Mouse (Mus musculus) liver, adult 2 months (tissue): ENCODE results near the gene Jakmip3. TPM values are rescaled to one million over a fixed set of nuclear protein-coding genes. Genes with fewer than 3 reads are reported as not detected.

ENCODE experiments used
- DNase-seq: peaks from one replicate; pipeline ENCODE4 v3.0.0-alpha.2; 2011; ENCODE audit warnings: low read depth, low spot score; ENCODE audit errors: extremely low read depth
- H3K27ac ChIP-seq: fragments of 200-500 bp; replicated peaks from 2 replicates; pipeline ENCODE4 v1.5.1; 2012; ENCODE audit warnings: low read depth, mild to moderate bottlenecking, control low read depth, inconsistent platforms, low read length; ENCODE audit not compliant: insufficient read depth
- H3K27me3 ChIP-seq: fragments of 200-500 bp; 2 replicates; pipeline ENCODE4 v1.6.1; 2012; ENCODE audit warnings: mild to moderate bottlenecking, moderate library complexity, low read length, inconsistent platforms; ENCODE audit not compliant: control insufficient read depth, insufficient read depth
- H3K36me3 ChIP-seq: fragments of 200-500 bp; 2 replicates; pipeline ENCODE4 v1.6.1; 2012; ENCODE audit warnings: low read length, inconsistent platforms; ENCODE audit not compliant: control insufficient read depth, insufficient read depth
- H3K4me1 ChIP-seq: fragments of 200-500 bp; 2 replicates; pipeline ENCODE4 v1.6.1; 2011; ENCODE audit warnings: low read length; ENCODE audit not compliant: control insufficient read depth, insufficient read depth
- H3K4me3 ChIP-seq: fragments of 200-500 bp; 2 replicates; pipeline ENCODE4 v1.5.1; 2011; ENCODE audit warnings: low read depth, mild to moderate bottlenecking, control low read depth, low read length, moderate library complexity; ENCODE audit not compliant: insufficient read depth
- H3K79me2 ChIP-seq: fragments of 200-500 bp; 2 replicates; pipeline ENCODE4 v1.6.1; 2012; ENCODE audit warnings: inconsistent platforms, mild to moderate bottlenecking, low read length, moderate library complexity; ENCODE audit not compliant: control insufficient read depth, insufficient read depth
- H3K9ac ChIP-seq: fragments of 200-500 bp; 2 replicates; pipeline ENCODE4 v1.6.1; 2012; ENCODE audit warnings: low read depth, mild to moderate bottlenecking, control low read depth, inconsistent platforms, low read length
- CTCF ChIP-seq: fragments of 200-500 bp; IDR thresholded peaks from 2 replicates; pipeline ENCODE4 v1.5.1; 2011; ENCODE audit warnings: low read depth, low read length, control low read depth
- POLR2A ChIP-seq: fragments of 200-500 bp; IDR thresholded peaks from 2 replicates; pipeline ENCODE4 v1.6.1; 2011; ENCODE audit warnings: low read length, control low read depth; ENCODE audit not compliant: insufficient read depth; ENCODE audit errors: extremely low read depth
- WGBS: fragments of 180-500 bp; shearing (Covaris S2); methylation state at CpG from one replicate; pipeline ENCODE4 v1.1.7; 2018; 5-methylcytosine and 5-hydroxymethylcytosine counted together
- polyA plus RNA-seq: library from polyadenylated mRNA; depleted of rRNA; stranded (reverse); fragments of >200 nt; gene quantifications from 2 replicates; pipeline ENCODE4 v1.2.3, GENCODE M21; 2012
- total RNA-seq: library from RNA; depleted of rRNA; stranded (reverse); fragments of >200 nt; gene quantifications from 2 replicates; pipeline ENCODE4 v1.2.3, GENCODE M21; 2014

Jakmip3 gene
- total and polyA plus RNA-seq, 2 experiments: 0.02 TPM; not detected in 1

DNA sequence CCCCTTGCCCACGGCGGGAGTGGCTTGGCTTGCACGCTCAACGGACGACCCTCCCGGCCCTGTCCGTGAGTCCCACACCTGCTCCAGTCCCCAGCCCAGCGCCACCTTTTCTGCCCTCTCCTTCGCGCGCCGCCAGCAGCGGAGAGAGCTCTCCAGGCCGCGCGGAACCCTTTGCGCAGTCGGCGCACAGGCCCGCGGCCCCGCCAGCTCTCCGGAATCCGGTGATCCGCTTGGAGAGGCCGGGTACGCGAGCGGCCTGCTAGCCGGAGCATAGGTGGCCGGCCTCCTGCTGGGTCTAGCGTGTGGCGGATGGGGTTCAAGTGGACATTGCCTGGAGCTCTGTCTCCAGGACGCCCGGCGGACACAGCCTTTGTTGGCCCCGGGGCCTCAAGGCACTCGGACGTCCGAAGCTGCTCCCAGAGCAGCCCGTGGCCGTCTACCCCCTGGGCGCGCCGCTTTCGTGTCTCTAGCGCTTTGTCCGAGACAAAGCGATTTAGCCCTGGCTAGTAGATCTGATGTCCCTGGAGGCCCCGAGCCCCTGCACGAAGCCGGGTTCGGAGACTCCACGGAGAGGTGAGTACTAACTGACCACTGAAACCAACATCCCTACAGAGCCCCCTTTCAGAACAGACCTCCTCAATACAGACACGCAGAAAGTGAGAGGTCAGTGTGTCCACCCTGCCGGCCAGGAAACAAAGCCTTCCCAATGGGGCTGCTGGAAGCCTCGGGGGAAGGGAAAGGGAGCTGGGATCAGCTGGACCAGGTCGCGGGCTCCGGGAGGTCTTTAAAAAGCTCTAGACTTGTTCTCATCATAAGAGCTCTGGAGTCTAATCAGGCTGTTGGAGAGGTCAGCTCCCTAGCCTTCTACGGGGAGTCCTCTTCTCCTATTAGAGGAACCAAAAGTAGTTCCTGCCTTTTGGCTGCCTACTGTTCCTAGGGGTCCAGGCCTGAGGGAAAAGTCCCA lies 145.9 kb downstream of the Jakmip3 start:
- H3K36me3 ChIP-seq: no peaks in the 10 kb centered on the region
- H3K27ac ChIP-seq: no peak overlapping the region
- H3K79me2 ChIP-seq: no peaks in the 10 kb centered on the region
- H3K4me3 ChIP-seq: peak overlapping the region; percentile 51; the same call in 1 of the 2 replicates
- H3K4me1 ChIP-seq: no peaks in the 10 kb centered on the region
- TF ChIP-seq CTCF (no peak), POLR2A (no peak)
- no peak for DNase-seq
- no peak overlapping the region for H3K9ac ChIP-seq
- WGBS: 7% methylated on average over 61 of the region's 61 CpGs
- peaks cover 10% of the 10 kb centered on the region; the same call in 1 of the 2 replicates for H3K27me3 ChIP-seq

DNA sequence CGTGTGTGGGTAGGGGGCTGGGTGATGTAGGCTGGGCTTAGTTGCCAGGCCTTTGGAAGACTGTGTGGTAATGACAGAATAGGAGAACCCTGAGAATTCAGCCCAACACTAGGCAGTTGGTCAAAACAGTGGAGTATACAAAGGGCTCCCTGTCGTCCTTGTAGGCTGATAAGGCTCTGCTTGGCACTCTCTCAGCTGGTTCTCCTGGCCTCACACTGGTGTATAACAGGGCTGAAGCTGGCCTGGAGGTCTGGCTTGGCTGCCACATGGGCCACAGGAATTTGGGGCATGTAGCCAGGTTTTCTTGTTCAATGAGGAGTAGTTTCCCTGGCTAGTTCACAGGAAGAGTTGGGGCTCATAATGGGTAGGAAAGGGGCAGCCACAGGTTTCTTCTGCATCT lies 147.3 kb downstream of the Jakmip3 start:
- DNase-seq: no peak
- TF ChIP-seq POLR2A (no peak), CTCF (no peak)
- no peak overlapping the region for H3K4me3 ChIP-seq
- WGBS: 53% methylated on average over 2 of the region's 2 CpGs
- no peaks in the 10 kb centered on the region for H3K36me3 ChIP-seq
- no peaks in the 10 kb centered on the region for H3K4me1 ChIP-seq
- no peak overlapping the region for H3K27ac ChIP-seq
- no peaks in the 10 kb centered on the region for H3K79me2 ChIP-seq
- peaks cover 10% of the 10 kb centered on the region; the same call in 1 of the 2 replicates for H3K27me3 ChIP-seq
- H3K9ac ChIP-seq: no peak overlapping the region

DNA sequence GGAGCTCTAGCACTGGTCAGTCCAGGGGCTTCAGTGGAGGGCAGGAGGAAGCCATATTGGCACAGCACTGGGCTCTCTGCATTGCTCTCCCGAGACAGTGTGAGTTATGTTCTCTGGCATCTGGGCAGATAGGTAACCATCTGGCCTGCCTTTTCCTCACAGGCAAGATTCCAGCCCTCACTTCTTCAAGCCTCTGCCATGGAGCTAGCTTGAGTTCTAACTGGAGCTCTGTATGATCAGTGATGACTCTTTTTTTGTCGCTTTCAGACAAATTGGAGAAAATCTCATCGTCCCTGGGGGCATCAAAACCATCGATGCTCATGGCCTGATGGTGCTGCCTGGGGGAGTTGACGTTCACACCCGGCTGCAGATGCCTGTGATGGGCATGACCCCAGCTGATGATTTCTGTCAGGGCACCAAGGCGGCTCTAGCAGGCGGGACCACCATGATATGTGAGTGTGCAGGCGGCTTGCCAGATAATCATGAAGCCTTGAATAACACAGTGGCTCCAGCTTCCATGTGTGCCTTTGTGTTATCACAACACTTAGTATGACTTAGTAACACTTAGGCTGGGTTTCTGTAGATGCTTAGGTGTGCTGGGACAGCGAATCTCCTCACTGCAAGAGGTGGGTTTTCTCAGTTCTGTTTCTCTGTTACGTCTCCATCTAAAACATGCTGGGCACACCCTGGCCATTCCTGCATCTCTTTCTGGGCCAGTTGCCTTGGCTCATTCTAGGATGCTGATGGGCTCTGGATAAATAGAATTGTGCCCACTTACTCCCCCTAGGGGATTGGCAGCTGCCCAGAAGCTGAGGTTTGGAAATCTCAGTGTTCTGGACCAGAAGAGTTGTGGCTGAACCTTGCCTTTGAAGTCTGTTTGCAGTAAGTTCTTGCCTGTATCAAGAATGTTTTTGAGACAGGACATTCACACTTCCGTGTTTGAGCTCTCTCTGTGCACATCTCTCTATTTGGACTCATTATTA lies 149.7 kb downstream of the Jakmip3 start:
- DNase-seq: no peak
- no peak overlapping the region for H3K4me3 ChIP-seq
- WGBS: 79% methylated on average over 12 of the region's 12 CpGs
- H3K36me3 ChIP-seq: no peaks in the 10 kb centered on the region
- H3K4me1 ChIP-seq: no peaks in the 10 kb centered on the region
- no peak overlapping the region for H3K9ac ChIP-seq
- TF ChIP-seq POLR2A (no peak), CTCF (no peak)
- H3K27ac ChIP-seq: no peak overlapping the region
- no peaks in the 10 kb centered on the region for H3K79me2 ChIP-seq
- peaks cover 10% of the 10 kb centered on the region; the same call in 1 of the 2 replicates for H3K27me3 ChIP-seq

DNA sequence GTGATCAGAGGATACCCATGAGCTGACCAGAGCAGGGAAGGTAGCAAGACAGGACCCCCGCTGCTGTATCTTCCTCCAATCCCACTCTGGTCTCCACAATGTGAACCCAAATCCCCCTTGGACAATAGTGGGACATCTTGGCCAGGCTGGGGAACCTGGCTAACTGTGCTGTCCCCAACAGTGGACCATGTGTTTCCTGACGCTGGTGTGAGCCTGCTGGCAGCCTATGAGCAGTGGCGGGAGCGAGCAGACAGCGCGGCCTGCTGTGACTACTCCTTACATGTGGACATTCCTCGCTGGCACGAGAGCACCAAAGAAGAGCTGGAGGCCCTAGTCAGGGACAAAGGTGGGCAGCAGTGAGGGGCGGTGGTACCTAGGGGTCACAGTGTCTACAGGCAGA lies 151.2 kb downstream of the Jakmip3 start:
- H3K27ac ChIP-seq: no peak overlapping the region
- no peak overlapping the region for H3K9ac ChIP-seq
- no peaks in the 10 kb centered on the region for H3K27me3 ChIP-seq
- H3K4me3 ChIP-seq: no peak overlapping the region
- WGBS: 82% methylated on average over 9 of the region's 9 CpGs
- H3K36me3 ChIP-seq: no peaks in the 10 kb centered on the region
- H3K79me2 ChIP-seq: no peaks in the 10 kb centered on the region
- no peak for DNase-seq
- TF ChIP-seq CTCF: no peak
- no peak for TF ChIP-seq POLR2A
- H3K4me1 ChIP-seq: no peaks in the 10 kb centered on the region

GRCm38 (mm10) chr7:139092676-139093075 lies 152.1 kb downstream of the Jakmip3 start:
- H3K79me2 ChIP-seq: no peaks in the 10 kb centered on the region
- H3K4me1 ChIP-seq: no peaks in the 10 kb centered on the region
- H3K27ac ChIP-seq: no peak overlapping the region
- no peak overlapping the region for H3K4me3 ChIP-seq
- H3K36me3 ChIP-seq: no peaks in the 10 kb centered on the region
- DNase-seq: no peak
- no peak for TF ChIP-seq CTCF
- no peaks in the 10 kb centered on the region for H3K27me3 ChIP-seq
- WGBS: 94% methylated on average over 5 of the region's 5 CpGs
- H3K9ac ChIP-seq: no peak overlapping the region
